Mouse (Mus musculus) fat pad, adult 2 months (tissue): ENCODE data around the gene Xpc.

Source experiments
- DNase-seq: peaks from one replicate; pipeline ENCODE4 v3.0.0-alpha.2; 2011; ENCODE audit warnings: low read depth, low spot score; ENCODE audit errors: extremely low read depth

Xpc gene

DNA sequence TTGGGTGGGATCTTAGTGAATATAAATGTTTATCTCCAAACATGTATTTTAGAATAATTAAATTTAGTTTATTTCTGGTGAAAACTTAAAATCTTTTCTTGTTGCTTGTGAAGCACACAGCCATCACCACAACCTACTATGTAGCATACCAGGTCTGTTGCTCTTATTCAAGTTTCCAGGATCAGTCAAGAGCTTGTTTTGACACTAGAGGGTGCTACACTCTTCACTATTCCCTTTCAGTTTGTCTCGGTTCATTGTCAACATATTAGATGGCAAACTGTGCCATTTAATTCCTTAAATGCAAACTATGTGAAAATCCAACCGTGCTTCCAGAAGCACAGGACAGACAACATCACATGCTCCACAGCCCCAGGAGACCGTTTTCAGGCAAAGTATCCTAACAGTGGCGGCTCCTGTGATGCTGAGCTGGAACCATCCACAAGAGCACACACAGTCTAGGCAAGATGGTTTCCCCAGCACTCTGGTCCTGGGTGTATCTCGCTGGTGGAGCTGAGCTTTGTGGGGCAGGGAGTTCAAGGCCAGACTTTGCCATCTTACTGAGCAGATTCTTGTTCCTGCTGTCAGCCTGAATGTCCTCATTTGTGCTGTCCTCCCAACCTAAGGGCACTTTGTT is 11.7 kb upstream of the Xpc start:
- DNase-seq: no peak

- no peak for DNase-seq
Measured at GRCm38 (mm10) chr6:91525544-91525943, 9.9 kb upstream of the Xpc start.

DNA sequence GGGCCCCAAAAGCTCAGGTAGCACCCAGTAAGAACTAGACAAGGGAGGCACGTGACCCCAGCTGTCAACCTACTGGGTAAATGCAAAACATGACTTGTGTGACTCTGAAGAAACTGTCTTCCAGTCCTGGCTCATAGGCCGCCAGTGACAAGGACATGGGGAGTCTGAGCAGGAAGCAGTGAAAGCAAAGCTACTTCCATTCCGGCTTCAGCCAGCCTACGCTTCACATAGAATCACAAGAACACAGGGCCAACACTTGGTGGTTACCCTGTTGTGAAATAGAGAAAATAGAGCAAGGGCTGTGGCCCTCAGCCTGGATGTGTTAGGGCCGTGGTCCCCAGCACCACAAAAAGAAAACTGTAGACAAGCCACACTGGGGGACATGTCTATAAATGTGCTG is 7.1 kb upstream of the Xpc start:
- DNase-seq: no peak

GRCm38 (mm10) chr6:91518454-91519020 is 2.8 kb upstream of the Xpc start:
- no peak for DNase-seq

DNA sequence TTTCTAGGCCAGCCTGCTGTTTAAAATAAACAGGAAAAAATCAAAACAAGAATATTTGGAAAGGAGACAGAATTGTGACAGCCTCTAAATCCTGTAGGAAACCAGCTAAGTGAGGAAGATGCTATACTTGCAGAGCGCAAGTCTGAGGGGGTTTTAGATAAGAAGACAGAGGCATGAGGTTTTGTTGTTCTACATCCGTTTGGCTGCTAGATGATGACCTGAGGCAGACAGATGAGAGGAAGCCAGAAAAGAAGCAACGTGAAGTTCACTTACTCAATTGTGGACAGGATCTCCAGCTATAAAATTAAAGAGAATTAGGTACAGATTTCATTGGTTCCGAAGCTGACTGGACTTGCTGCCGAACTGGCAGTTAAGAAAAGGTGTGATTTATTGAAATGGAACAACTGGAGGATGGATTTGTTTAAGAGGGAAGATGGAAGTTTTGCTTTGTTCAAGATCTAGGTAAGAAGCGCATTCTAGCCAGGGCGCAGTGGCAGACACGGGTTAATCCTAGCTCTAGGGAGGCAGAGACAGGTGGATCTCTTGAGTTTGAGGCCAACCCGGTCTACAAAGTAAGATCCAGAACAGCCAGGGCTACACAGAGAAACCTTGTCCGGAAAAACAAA is 838 bp downstream of the Xpc start:
- no peak for DNase-seq

DNA sequence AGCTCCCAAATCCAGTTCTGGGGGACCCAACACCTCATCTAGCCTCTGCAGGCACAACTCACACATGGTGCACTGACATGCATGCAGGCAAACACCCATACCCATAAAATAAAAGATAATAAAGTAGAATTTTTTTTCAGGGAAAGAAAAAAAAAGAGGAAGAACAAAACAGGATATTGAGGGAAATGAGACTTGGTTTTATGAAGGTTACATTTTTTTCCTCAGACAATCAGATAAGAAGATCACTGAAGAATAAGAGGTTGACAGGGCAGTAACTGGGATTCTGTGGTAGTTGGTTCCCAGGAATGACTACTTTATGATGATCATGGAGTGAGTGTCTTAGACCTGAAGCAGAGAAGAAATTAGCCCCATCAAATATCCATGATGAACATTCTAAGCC is 1.6 kb downstream of the Xpc start:
- DNase-seq: no peak

DNA sequence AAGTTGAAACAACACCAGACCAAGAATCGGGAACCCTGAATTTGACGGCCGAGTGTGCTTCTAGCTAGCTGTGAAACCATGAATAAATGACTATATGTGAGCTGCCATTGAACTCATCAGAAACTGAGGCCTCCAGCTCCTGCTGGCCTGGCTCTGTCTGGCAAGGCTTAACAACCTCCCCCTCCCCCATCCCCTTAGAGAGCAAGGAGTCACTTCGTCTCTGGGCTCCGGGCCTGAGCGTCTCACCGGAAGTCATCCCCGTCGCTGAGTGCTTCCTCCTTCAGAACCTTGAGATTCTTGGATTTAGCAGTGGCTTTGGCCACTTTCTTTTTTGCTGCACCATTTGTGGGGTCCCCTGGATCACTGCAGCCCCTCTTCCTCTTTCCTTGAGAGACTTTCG is 5.5 kb downstream of the Xpc start:
- DNase-seq: no peak

DNA sequence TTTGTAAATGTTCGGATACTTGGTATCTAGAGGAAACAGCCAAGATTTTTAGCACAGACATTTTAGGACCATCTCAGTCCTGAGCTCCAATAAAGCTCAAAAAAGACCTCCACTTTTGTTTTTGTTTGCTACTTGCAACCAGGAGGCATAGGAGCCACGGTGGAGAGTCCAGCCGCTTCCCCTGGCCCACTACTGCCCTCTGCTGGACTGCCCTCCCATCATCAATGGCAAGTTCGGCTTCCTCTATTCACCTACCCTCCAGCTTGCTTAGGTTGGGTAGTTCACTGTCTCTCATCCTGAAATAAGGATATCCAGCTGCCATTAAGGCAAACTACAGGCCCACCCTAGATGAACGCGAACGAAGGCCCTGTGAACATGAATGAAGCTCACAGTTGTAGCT is 6.4 kb downstream of the Xpc start:
- no peak for DNase-seq

- DNase-seq: no peak
Measured at GRCm38 (mm10) chr6:91508041-91508440, 7.6 kb downstream of the Xpc start.

GRCm38 (mm10) chr6:91506036-91506435 is 9.7 kb downstream of the Xpc start:
- DNase-seq: no peak

GRCm38 (mm10) chr6:91503302-91503701 is 12.4 kb downstream of the Xpc start:
- DNase-seq: no peak

DNA sequence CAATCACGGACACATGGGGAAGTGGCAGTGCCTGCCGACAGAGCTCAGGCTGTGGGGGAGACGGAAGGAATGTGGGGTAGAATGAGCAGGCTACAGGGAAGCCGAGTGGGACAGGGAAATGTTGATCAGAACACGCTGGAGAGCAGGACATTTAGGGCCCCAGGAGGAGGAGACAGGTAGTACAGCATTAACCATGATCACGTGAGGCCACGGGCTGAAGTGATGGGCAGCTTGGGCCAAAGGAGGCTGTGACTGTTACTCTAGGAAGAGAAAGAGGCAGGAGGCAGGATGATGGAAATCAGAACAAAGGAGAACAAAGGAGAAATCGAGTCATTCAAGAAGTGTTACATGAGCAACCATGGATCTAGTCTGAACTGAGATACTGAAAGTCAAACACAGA is 21.2 kb downstream of the Xpc start:
- no peak for DNase-seq

GRCm38 (mm10) chr6:91493053-91493452 is 22.6 kb downstream of the Xpc start:
- DNase-seq: no peak

- no peak for DNase-seq
Measured at GRCm38 (mm10) chr6:91491004-91491403, 24.7 kb downstream of the Xpc start.

GRCm38 (mm10) chr6:91489872-91490271 is 25.8 kb downstream of the Xpc start:
- DNase-seq: no peak

DNA sequence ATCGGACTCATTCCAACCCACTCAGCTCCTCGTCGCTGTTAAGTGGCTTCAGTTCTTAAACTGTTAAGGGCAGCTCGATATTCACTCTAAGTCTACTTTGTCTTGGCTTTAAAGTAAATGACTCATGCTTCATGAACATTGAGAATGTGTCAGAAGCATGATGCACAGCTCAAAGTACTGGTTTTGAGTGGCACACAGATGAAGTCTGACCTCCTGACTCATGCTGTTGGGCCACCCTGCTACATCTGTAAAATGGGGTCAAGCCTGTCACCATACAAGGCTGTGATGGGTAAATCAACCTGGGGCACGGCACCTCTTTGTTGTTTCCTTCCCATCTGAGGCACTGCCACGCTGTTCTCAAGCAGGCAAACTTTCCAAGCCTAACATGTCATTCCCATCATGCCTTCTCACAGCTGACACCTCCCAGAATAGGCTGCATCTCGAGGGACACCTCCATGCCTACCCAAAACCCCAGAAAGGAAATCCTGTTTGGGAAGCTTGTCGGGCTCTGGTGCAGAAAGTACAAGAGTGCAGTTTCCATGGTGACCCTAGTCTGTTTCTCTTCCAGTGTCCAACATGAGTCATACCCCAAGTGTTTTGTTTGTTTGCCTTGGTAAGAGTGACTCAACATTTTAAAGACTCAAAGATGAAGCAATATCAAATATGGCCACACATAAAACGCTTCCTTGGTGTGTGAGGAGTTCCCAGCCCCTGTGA is 27.0 kb downstream of the Xpc start:
- no peak for DNase-seq

- DNase-seq: no peak
Measured at GRCm38 (mm10) chr6:91486736-91487453, 28.8 kb downstream of the Xpc start.

- DNase-seq: no peak
Measured at GRCm38 (mm10) chr6:91483371-91483770, 32.3 kb downstream of the Xpc start.

DNA sequence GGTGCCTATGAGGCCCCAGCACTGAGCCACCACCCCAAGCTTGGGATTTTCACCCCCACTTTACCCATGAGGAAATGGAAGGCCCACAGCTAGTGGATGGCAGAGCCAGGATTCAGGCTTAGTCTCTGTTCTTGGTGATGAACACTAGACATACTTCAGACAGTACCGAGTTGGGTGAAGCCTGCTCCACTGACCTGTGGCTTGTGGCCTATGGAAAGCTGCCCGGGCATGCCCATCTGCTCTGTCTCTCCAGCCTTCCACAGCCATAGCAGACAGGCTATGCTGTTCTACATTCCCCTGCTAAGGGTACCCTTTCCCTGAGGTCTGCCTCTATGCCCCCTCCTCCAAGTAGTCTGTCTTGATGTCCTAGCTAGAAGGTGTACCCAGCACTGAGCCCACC is 39.1 kb downstream of the Xpc start:
- DNase-seq: no peak

DNA sequence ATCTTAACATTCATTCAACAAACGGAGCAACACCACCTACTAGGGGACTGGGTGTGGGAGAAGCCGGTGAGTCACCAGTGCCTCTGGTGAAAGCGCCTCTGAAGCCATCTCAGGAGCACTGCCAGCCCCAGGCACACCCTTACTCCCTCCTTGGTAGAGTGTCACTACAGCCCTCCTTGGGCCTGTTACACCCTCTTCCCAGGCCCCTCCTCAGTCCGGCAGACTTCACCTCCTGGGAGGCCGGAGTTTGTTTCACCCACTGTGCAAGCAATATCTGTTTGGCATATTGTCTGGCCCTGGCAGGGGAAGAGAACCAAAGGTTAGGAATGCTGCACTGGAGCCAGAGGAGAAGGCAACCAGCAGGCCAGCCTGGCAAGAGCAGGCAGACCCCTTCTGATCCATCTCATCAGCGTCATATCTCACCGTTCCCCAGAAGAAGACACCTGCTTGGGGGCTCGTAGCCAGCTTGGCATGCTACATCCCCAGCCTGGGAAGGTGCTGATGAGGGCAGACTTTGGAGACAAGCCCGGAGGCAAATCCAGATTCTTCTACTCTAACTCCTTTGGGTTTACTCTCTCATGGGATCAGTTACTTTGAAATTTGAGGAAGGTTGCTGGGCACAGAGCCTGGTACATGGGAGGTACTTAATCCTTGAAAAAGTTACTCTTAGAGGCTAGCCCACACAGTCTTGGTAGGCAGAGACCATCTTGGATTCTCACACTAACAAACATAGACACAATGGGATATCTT is 41.1 kb downstream of the Xpc start:
- DNase-seq: no peak
